Mouse (Mus musculus) cerebellum, adult 2 months (tissue): ENCODE measurements around the gene Igf2r.

Source experiments
- CTCF ChIP-seq: fragments of 200-500 bp; IDR thresholded peaks from 2 replicates; pipeline ENCODE4 v1.5.1; 2011; ENCODE audit warnings: low read depth, mild to moderate bottlenecking, control low read depth, low read length, moderate library complexity, borderline replicate concordance; ENCODE audit not compliant: insufficient read depth
- POLR2A ChIP-seq: fragments of 200-500 bp; IDR thresholded peaks from 2 replicates; pipeline ENCODE4 v1.6.1; 2011; ENCODE audit warnings: low read length, control low read depth, borderline replicate concordance; ENCODE audit not compliant: insufficient read depth

DNA sequence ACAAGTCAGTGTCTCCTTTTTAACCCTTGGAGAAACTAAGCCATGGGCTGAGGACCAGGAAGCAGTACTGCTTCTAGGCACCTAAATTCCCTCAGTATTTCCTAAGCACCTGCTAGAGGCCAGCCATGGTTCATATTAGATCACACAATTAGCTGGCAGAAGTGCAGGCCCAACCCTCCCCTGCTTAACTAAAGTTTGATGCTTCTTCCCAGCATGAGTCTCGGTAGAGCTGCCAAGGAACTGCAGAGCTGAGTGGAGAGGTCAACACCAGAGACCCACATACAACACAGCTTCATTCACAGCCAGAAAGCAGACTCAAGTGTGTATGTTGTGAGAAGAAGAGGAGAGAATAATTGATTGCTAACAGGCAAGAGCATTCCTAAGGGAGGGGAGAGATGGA is 40.9 kb downstream of the Igf2r start:
- TF ChIP-seq POLR2A (no peak), CTCF (no peak)
